Mouse (Mus musculus) lung, embryonic 15.5 days (tissue): ENCODE results near the gene Ccl22. TPM values are rescaled to one million over a fixed set of nuclear protein-coding genes. Genes with fewer than 3 reads are reported as not detected.

Experiments
- ATAC-seq: fragments of 200-750 bp; cut with Nextera tagmentation; 2 replicates; pipeline ENCODE4 v1.8.0; 2017; ENCODE audit warnings: moderate number of reproducible peaks, borderline replicate concordance; ENCODE audit not compliant: low FRiP score, low TSS enrichment; ENCODE audit errors: extremely low read depth
- H3K27ac ChIP-seq: fragments of 300-500 bp; sonication (generic); 2 replicates; pipeline ENCODE4 v1.5.1; 2015; ENCODE audit warnings: moderate library complexity, mild to moderate bottlenecking, inconsistent platforms
- H3K27me3 ChIP-seq: fragments of 300-500 bp; sonication (generic); 2 replicates; pipeline ENCODE4 v1.6.1; 2015; ENCODE audit warnings: inconsistent platforms
- H3K36me3 ChIP-seq: fragments of 300-500 bp; sonication (generic); 2 replicates; pipeline ENCODE4 v1.6.1; 2015; ENCODE audit warnings: inconsistent platforms
- H3K4me1 ChIP-seq: fragments of 300-500 bp; sonication (generic); 2 replicates; pipeline ENCODE4 v1.6.1; 2015; ENCODE audit warnings: inconsistent platforms
- H3K4me2 ChIP-seq: fragments of 300-500 bp; sonication (generic); 2 replicates; pipeline ENCODE4 v1.6.1; 2015; ENCODE audit warnings: inconsistent platforms, mild to moderate bottlenecking, moderate library complexity
- H3K4me3 ChIP-seq: fragments of 300-500 bp; sonication (generic); 2 replicates; pipeline ENCODE4 v1.5.1; 2015; ENCODE audit warnings: mild to moderate bottlenecking, inconsistent platforms
- H3K9ac ChIP-seq: fragments of 300-500 bp; sonication (generic); 2 replicates; pipeline ENCODE4 v1.6.1; 2015; ENCODE audit warnings: inconsistent platforms
- H3K9me3 ChIP-seq: fragments of 300-500 bp; sonication (generic); 2 replicates; pipeline ENCODE4 v1.6.1; 2016; ENCODE audit warnings: inconsistent platforms
- WGBS: fragments of 180-500 bp; shearing (Covaris S2); methylation state at CpG from one replicate; pipeline ENCODE4 v1.1.7; 2015; 5-methylcytosine and 5-hydroxymethylcytosine counted together
- polyA plus RNA-seq: library from polyadenylated mRNA; unstranded; fragments of >200 nt; fragmentation: Nextera tagmentation; extraction: Ambion mirVana; gene quantifications from 2 replicates; pipeline ENCODE4 v1.2.1, GENCODE M21; 2015

Gene Ccl22
- polyA plus RNA-seq, 1 experiment from 2014 or later = 0.06 TPM

DNA sequence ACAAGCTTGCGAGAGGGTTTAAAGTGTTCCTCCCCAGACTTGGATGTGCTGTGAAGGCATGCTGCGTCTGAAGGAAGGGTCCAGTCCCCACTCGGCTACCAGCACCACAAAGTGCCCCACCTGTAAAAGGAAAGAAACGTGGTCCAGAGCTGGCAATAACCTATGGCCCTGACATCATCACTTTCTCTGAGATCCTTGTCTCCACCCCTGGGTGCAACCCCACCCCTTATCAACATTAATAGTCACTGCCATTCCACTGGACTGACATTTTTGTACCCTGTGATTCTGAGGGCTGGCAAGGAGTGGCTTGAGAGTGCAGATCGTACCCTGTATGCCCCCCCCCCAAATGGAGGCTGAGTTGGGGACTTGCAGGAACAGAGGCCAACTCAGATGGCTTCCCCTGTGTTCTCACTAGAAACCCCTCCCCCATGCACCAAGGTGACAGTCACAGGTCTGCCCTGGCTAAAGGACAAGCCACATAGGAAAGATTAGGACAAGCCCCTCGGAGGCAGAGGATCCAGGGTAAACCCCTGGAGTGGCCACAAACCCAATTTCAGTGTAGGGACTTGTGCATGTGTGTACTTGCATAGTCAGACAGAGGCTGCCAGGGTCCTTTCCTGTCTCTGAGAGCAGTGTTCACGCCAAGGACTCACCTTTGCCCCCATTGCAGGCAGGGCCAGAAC, 35.9 kb downstream of the Ccl22 start:
- WGBS = 54% methylated on average over 7 of the region's 7 CpGs
- Histone ChIP-seq H3K4me2 (no peak overlapping the region), H3K4me1 (peaks cover 30% of the 10 kb centered on the region), H3K27me3 (no peaks in the 10 kb centered on the region), H3K27ac (no peak overlapping the region), H3K9me3 (no peaks in the 10 kb centered on the region), H3K9ac (no peak overlapping the region), H3K36me3 (no peaks in the 10 kb centered on the region), H3K4me3 (no peak overlapping the region)
- ATAC-seq = no peak

DNA sequence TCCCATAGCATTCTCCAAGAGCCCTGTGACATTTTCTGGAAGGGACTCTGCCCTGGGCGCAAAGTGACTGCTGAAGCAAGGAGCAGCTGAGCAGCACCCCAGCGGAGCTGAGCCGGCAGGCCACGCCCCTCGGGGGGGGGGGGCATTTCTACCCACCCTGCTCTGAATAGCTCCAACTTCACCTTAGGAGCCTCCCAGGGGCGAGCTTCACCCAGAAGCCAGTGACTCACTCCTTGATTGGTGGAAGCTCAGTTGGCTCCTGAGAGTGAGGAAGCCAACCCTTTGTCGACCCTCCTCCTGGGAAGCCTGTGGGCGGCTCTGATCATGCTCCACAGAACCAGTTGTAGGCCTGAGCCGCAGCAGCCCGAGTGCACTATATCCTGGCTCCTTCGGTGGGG, 36.4 kb downstream of the Ccl22 start:
- H3K27me3 ChIP-seq = no peaks in the 10 kb centered on the region
- ATAC-seq = 0 out of 2 replicates have a peak, but pooled peaks have one; percentile 28
- no peaks in the 10 kb centered on the region for H3K9me3 ChIP-seq
- peaks cover 30% of the 10 kb centered on the region for H3K4me1 ChIP-seq
- H3K9ac ChIP-seq = no peak overlapping the region
- 12% methylated on average over 11 of the region's 11 CpGs for WGBS
- no peaks in the 10 kb centered on the region for H3K36me3 ChIP-seq
- no peak overlapping the region for H3K4me3 ChIP-seq
- no peak overlapping the region for H3K27ac ChIP-seq
- no peak overlapping the region for H3K4me2 ChIP-seq

DNA sequence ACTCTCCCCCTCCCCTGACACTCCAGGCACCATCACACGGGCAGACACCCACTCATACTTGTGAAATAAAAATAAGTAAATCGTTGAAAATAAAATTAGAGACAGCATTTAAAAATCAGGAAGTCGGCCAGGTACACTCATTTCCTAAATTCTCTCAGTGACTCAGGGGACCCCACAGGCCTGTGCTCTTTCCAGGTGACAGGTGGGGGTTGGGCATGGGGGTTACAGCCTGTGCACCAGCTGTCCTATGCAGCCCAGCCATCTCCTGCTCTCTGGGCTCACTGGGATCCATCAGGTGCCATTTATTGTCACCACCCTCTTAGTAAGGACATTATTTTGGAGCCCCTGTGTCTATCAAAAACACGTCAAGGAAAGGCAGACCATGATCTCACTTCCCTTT, 38.5 kb downstream of the Ccl22 start:
- Histone ChIP-seq H3K9ac (no peak overlapping the region), H3K27me3 (no peaks in the 10 kb centered on the region), H3K36me3 (no peaks in the 10 kb centered on the region), H3K4me1 (peaks cover 17% of the 10 kb centered on the region), H3K27ac (no peak overlapping the region), H3K4me3 (no peak overlapping the region), H3K9me3 (no peaks in the 10 kb centered on the region), H3K4me2 (no peak overlapping the region)
- WGBS = 58% methylated on average over 4 of the region's 4 CpGs
- ATAC-seq = no peak

DNA sequence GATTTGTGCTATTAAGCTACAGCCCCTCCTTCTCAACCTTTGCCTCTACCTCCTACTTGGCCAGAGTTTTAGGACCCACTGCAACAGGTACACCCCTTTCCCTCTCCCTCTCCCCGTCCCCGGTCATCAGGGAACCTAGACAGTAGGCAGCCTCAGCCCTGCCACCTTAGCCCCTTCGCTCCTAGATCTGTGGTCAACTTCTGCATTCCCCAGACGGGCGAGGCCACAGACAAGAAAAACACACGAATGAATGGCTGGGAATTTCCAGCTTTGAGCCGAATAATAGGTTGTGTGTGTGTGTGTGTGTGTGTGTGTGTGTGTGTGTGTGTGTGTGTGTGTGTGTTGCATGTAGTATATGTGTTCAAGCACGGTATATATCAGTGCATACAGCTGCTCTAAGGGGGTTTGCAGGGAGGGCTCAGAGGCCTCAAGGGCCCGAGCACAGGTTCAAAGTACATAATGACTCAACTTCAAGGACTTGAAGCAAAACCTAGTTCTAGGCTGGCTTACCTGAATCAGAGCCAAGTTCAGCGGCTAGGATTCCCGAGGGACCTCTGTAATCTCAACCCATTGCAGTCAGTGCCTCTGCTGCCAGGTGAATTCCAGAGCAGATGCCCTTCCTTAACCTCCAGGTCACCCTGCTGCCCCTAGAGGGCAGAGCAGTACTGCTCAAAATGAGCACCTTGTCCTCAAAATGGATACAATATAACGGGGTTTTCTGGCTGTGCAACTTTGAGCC, 40.0 kb downstream of the Ccl22 start:
- H3K9me3 ChIP-seq = no peaks in the 10 kb centered on the region
- H3K36me3 ChIP-seq = no peaks in the 10 kb centered on the region
- no peak overlapping the region for H3K4me3 ChIP-seq
- no peak overlapping the region for H3K9ac ChIP-seq
- H3K27me3 ChIP-seq = no peaks in the 10 kb centered on the region
- H3K4me2 ChIP-seq = no peak overlapping the region
- WGBS = 41% methylated on average over 12 of the region's 12 CpGs
- peak; percentile 53; the same call in 1 of the 2 replicates for ATAC-seq
- H3K27ac ChIP-seq = peak overlapping the region; percentile 84
- H3K4me1 ChIP-seq = peaks cover 16% of the 10 kb centered on the region

DNA sequence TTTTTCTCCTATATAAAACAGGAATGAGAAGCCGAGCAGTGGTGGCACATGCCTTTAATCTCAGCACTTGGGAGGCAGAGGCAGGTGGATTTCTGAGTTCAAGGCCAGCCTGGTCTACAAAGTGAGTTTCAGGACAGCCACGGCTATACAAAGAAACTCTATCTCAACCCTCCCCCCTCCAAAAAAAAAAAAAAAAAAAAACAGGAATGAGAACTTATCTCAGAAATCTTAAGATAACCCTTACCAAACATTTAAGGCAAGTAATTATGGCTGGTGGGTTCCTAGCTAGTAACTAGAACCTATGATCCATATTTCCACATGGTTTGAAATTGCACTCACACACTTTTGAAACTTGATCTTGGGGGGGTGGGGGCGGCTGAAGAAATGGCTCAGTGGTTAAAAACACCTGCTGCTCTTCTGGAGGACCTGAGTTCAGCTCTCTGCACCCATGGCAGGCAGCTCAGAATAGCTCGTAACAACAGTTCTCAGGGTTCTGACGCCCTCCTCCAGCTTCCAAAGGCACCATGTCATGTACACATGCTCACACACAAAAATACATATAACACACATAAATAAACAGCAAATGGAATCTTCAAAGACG, 40.7 kb downstream of the Ccl22 start:
- no peak overlapping the region for H3K4me3 ChIP-seq
- H3K4me1 ChIP-seq = peaks cover 16% of the 10 kb centered on the region
- no peaks in the 10 kb centered on the region for H3K27me3 ChIP-seq
- H3K27ac ChIP-seq = peak overlapping the region; percentile 84; the same call in 1 of the 2 replicates
- no peak for ATAC-seq
- no peaks in the 10 kb centered on the region for H3K36me3 ChIP-seq
- 58% methylated on average over 6 of the region's 6 CpGs for WGBS
- H3K9me3 ChIP-seq = no peaks in the 10 kb centered on the region
- no peak overlapping the region for H3K4me2 ChIP-seq
- H3K9ac ChIP-seq = no peak overlapping the region

DNA sequence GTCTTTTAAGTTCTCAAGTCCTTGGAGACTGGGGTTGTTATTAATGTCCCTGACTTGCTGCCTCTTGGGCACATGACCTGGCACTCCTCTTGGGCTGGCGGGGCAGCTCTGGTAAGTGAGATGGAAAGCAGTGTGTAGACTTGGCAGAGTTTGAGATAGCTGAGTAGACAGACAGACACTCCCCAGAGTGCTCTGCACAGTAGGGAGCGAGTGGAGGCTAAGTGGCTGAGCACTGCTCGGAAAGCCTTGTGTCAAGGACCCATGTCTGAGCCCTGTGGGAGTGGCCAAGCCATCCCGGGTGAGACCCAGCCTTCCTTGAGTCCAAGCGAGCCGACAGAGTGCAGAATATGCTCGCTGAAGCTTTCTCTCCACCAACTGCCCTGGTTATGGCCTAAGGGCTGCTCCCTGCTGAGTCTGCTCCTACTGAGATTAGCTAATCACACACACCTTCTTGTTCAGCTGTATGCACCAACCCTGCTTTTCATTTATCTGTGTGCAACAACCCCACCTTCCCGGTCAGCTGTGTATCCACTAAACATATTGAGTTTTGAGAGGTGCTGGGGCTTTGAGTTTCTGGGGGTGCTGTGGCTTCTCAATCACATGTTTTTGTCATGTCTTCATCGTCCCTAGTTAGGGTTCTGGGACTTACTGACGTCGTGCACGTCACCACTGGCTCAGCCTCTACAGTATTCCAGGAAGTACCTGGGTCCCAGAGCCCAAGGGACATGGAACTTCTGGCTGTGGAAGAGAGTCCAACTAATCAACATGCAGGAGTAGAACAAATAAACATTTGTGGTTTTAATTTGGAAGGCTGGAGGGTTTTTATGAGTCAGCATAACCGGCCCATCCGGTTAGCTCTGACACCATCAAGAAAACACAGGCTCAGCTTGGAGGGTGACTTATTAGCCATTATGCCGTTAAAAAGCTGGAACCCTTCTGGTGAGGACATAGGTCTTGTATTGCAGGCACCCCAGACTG, 42.4 kb downstream of the Ccl22 start:
- no peak overlapping the region; the same call in 1 of the 2 replicates for H3K27ac ChIP-seq
- H3K4me2 ChIP-seq = no peak overlapping the region
- no peaks in the 10 kb centered on the region for H3K27me3 ChIP-seq
- no peaks in the 10 kb centered on the region for H3K36me3 ChIP-seq
- peak; percentile 71 for ATAC-seq
- peaks cover 11% of the 10 kb centered on the region for H3K4me1 ChIP-seq
- H3K9me3 ChIP-seq = no peaks in the 10 kb centered on the region
- H3K4me3 ChIP-seq = no peak overlapping the region
- 52% methylated on average over 15 of the region's 15 CpGs for WGBS
- no peak overlapping the region for H3K9ac ChIP-seq

DNA sequence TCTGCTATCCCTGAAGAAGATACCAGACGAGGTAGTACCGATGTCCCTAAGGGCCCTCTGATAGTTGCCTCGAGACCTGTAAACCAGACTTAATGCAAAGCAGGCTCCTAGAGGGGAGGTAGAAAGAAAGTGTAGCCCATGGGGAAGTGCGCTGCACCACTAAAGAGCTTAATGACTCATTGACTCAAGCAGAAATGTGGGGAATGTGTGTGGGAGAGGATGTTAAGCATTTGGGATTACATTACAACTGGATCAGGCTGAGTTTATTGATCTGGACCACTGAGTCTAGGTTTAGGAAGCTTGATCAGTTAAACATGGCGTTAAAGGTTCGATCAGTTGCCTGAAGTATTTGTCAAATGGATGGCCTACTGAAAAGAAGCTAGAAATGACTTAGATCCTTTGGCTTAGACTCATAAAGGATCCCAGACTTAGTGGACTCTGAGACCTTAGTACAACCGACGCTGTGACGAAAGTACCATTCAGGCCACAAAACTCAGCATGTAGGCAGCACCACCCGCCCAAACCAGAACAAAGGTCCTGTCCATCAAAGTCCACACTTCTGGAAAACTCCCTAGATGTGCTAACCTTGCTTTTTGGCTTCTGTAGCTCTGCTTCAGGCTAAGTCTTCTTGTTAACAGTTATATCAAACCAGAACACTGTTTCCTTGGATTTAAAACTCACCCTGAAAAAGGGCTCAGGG, 44.0 kb downstream of the Ccl22 start:
- no peak overlapping the region for H3K27ac ChIP-seq
- H3K27me3 ChIP-seq = no peaks in the 10 kb centered on the region
- no peak for ATAC-seq
- H3K9me3 ChIP-seq = no peaks in the 10 kb centered on the region
- H3K4me2 ChIP-seq = no peak overlapping the region
- no peaks in the 10 kb centered on the region for H3K36me3 ChIP-seq
- no peak overlapping the region for H3K9ac ChIP-seq
- WGBS = 82% methylated on average over 10 of the region's 10 CpGs
- H3K4me3 ChIP-seq = no peak overlapping the region
- peaks cover 9% of the 10 kb centered on the region for H3K4me1 ChIP-seq

DNA sequence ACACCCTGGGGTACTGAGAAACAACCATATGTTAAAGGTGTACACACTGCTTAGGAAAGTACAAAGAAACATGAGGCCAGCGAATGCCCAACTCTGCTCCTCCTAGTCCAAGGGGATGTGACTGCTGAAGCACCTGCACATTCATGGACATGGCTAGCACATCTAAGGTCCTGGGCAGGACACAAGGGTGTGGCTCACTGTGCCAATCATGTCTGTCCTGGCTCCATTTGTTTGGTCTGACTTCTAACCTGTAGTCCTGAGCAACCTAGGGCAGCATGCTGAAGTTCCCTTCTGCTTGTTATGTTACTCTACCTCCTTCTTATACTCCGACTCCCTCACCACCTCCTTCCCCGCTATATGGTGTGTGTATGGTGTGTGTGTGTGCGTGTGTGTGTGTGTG, 49.0 kb downstream of the Ccl22 start:
- H3K4me2 ChIP-seq = no peak overlapping the region
- H3K4me1 ChIP-seq = no peaks in the 10 kb centered on the region
- WGBS = 86% methylated on average over 4 of the region's 4 CpGs
- no peaks in the 10 kb centered on the region for H3K27me3 ChIP-seq
- H3K9ac ChIP-seq = no peak overlapping the region
- no peaks in the 10 kb centered on the region for H3K9me3 ChIP-seq
- H3K36me3 ChIP-seq = no peaks in the 10 kb centered on the region
- H3K27ac ChIP-seq = no peak overlapping the region
- no peak for ATAC-seq
- H3K4me3 ChIP-seq = no peak overlapping the region

DNA sequence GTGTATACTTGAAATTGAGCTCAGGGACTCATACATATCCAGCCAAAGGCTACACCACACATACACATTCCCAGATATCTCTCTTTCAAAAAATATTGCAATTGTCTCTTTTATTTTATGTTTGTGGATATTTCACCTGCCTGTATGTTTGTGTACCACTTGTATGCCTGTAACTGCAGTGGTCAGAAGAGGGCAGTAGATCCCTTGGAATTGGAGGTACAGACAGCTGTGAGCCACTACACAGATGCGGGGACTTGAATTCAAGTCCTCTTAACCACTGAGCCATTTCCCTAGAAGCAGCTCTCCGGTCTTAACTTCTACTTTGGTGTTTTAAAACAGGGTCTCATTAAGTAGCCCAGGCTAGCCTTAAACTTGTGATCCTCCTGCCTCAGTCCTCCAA, 49.4 kb downstream of the Ccl22 start:
- H3K4me3 ChIP-seq = no peak overlapping the region
- ATAC-seq = no peak
- no peaks in the 10 kb centered on the region for H3K36me3 ChIP-seq
- no peak overlapping the region for H3K27ac ChIP-seq
- no peaks in the 10 kb centered on the region for H3K9me3 ChIP-seq
- no peaks in the 10 kb centered on the region for H3K4me1 ChIP-seq
- 92% methylated on average over 2 of the region's 2 CpGs for WGBS
- no peak overlapping the region for H3K9ac ChIP-seq
- H3K4me2 ChIP-seq = no peak overlapping the region
- no peaks in the 10 kb centered on the region for H3K27me3 ChIP-seq

DNA sequence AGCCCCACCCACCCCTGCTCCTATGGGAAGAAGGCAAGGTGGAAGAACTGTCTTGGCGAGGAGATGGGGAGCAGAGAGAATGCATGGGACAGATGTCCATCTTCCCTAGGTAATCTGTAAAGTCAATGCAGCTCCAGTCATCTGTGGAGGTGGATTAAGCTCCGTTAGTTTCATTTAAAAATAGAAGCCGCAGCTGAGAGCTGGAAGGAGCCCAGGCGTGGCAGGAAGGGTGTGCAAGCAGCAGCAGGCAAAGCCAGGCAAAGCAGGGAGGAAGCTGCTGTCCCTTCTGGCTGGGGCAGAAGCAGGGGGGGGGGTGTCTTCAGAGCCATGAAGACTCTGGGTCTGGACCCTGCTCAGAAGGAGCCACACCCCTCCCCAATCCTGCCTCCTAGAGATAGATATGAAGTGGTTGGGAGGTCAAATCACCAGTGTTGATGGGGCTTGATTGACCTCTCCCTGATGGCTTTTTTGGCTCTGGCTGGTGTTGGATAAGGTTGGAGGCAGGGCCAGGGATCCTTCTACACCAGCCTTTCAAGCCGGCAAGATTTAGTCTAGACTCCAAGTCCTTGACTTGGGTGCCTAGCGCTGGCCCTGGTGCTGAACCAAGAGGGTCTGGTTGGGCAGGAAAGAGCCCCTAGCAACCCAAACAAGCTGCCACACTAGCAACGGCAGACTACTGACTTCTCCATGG, 55.0 kb downstream of the Ccl22 start:
- H3K4me2 ChIP-seq = no peak overlapping the region
- WGBS = 53% methylated on average over 7 of the region's 7 CpGs
- ATAC-seq = no peak
- H3K4me3 ChIP-seq = no peak overlapping the region
- no peak overlapping the region for H3K9ac ChIP-seq
- peaks cover 4% of the 10 kb centered on the region; the same call in 1 of the 2 replicates for H3K4me1 ChIP-seq
- no peaks in the 10 kb centered on the region for H3K36me3 ChIP-seq
- H3K27me3 ChIP-seq = no peaks in the 10 kb centered on the region
- H3K9me3 ChIP-seq = no peaks in the 10 kb centered on the region
- H3K27ac ChIP-seq = no peak overlapping the region
